Comparison of ENCODE assay signal across 22 mouse cellular contexts in genomic region chr2:49964899-49965298, GRCm38 (mm10).
"Had no signal": no experiment of that assay in that cellular context is flagged by ENCODE, and none has a peak within 500 bp of the region (broad histone marks: within the 10 kb centered on the region; RNA-seq: fewer than 3 reads in every experiment).

No protein-coding gene starts in this region.

- ATAC-seq: liver, postnatal 0 days; lung, postnatal 0 days; midbrain, embryonic 13.5 days; midbrain, embryonic 16.5 days had no signal

- H3K36me3 ChIP-seq: lung, embryonic 15.5 days; midbrain, embryonic 13.5 days; neural tube, embryonic 13.5 days; neural tube, embryonic 15.5 days had no signal

- H3K9me3 ChIP-seq: lung, embryonic 15.5 days; megakaryocyte, embryonic 14.5 days; midbrain, embryonic 13.5 days; neural tube, embryonic 13.5 days; neural tube, embryonic 15.5 days had no signal

- H3K4me3 ChIP-seq: lung, embryonic 15.5 days; megakaryocyte, embryonic 14.5 days; midbrain, embryonic 13.5 days; myocyte; neural tube, embryonic 13.5 days; neural tube, embryonic 15.5 days had no signal

- DNase-seq: liver, postnatal 0 days; lung, adult 2 months; lung, postnatal 14 days; lung, postnatal 36 days; retina, postnatal 1 day; right cerebral cortex, adult 18-20 months; right cerebral cortex, postnatal 25 days; right cerebral cortex, postnatal 4 days; spleen, adult 18-20 months; thymus, adult 18-20 months; thymus, postnatal 14 days; thymus, postnatal 36 days had no signal

- H3K4me1 ChIP-seq: lung, embryonic 15.5 days; midbrain, embryonic 13.5 days; neural tube, embryonic 13.5 days; neural tube, embryonic 15.5 days had no signal

- H3K4me2 ChIP-seq: lung, embryonic 15.5 days; midbrain, embryonic 11.5 days; midbrain, embryonic 13.5 days; neural tube, embryonic 13.5 days; neural tube, embryonic 15.5 days had no signal

- H3K9ac ChIP-seq: liver, postnatal 0 days; lung, embryonic 15.5 days; midbrain, embryonic 13.5 days; neural tube, embryonic 13.5 days; neural tube, embryonic 15.5 days had no signal

- H3K27me3 ChIP-seq: lung, embryonic 15.5 days; megakaryocyte, embryonic 14.5 days; midbrain, embryonic 13.5 days; neural tube, embryonic 13.5 days; neural tube, embryonic 15.5 days had no signal

- H3K27ac ChIP-seq: lung, embryonic 15.5 days; macrophage; midbrain, embryonic 13.5 days; neural tube, embryonic 13.5 days; neural tube, embryonic 15.5 days had no signal
